Mouse (Mus musculus) effector memory CD4-positive, alpha-beta T cell, adult 7 months (primary cell): ENCODE results near the gene Orm2. TPM values are rescaled to one million over a fixed set of nuclear protein-coding genes. Genes with fewer than 3 reads are reported as not detected.

Experiments
- polyA plus RNA-seq: library from polyadenylated mRNA; unstranded; fragments of 100-300 nt; shearing (Covaris generic); gene quantifications from one replicate; pipeline ENCODE4 v1.2.1, GENCODE M21; 2017

Gene Orm2
- 0.60 TPM for polyA plus RNA-seq

GRCm38 (mm10) chr4:63362150-63362549 lies at the start of gene Orm2:
Gene Orm2 (plus strand): TSS chr4:63362449.

GRCm38 (mm10) chr4:63344295-63344694 lies 18.0 kb upstream of the Orm2 start, which contains the start of gene Orm1:
Gene Orm1 (plus strand): TSS chr4:63344560.

GRCm38 (mm10) chr4:63355877-63356665 lies 6.2 kb upstream of the Orm2 start, which contains the start of gene Orm3:
Gene Orm3 (plus strand): TSS chr4:63356162.

GRCm38 (mm10) chr4:63403040-63403959 lies 41.1 kb downstream of the Orm2 start, which contains the start of gene Akna:
Gene Akna (minus strand): TSS chr4:63403354.

Other genes with a start within 250 kb of the Orm2 start
- gene Ambp, start 207.7 kb upstream of the Orm2 start, polyA plus RNA-seq, result not detected
- gene Kif12, start 190.3 kb upstream of the Orm2 start, polyA plus RNA-seq, result 0.11 TPM
- 1.5 TPM for gene Col27a1, start 148.4 kb upstream of the Orm2 start, polyA plus RNA-seq
- gene Orm1, start 17.9 kb upstream of the Orm2 start, polyA plus RNA-seq, result not detected
- not detected for gene Orm3, start 6.3 kb upstream of the Orm2 start, polyA plus RNA-seq
- gene Akna, start 40.9 kb downstream of the Orm2 start, polyA plus RNA-seq, result 336 TPM
- 5.0 TPM for gene Whrn, start 133.5 kb downstream of the Orm2 start, polyA plus RNA-seq
- gene Atp6v1g1, start 182.3 kb downstream of the Orm2 start, polyA plus RNA-seq, result 112 TPM
- gene Tmem268, start 196.3 kb downstream of the Orm2 start, polyA plus RNA-seq, result 19.9 TPM
- gene Gm11213, start 242.8 kb downstream of the Orm2 start, polyA plus RNA-seq, result not detected